11 mouse cellular contexts compared by ENCODE assay signal in the genomic region with DNA sequence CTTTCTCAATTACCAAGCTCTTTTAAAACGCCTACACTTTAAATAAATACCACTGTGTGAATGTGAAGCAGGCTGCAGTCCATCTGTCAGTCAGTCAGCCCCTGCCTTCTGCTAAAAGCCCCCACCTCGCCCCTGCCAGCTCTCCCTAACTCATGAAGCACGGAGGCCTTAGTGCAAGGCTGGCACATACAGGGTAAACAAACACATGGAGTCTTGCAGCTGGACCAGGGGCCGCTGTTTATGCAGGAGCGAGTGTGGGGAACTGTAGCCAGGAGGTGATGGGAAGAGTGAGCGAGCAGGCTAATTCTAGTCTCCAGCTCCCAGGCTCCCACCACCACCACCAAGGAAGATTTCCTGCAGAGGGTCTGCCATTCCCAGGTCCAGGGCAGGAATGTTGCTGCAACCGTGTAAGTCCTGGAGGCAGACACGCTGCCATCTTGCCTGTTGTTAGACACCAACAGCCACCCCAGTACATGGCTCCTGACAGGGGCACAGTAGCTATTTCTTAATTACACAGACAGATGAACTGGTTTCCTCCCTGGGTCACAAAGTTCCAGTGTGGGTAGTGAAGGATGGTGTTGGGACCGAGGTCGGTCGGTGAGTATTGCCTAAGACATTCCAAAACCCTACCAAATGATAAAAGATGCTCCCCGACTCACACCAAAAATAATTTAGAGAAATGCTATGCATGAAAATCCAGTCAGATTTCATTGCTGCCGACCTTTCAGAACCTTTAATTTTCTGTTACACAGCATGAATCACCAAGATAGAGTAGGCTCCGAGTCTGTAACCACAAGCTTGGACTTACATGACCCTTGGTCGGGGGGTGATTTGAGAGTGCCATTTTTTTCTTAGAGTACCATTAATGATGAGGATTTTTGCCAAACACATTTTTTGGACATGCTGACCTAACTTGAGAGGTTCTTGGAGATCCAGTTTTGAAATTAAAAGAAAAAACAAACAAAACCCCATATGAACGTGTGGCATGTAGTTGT. TPM values are rescaled to one million over a fixed set of nuclear protein-coding genes. Genes with fewer than 3 reads are reported as not detected.
DNase-seq lines count a peak whose midpoint lies in the region; ATAC-seq and TF ChIP-seq lines count a peak whose summit lies in the region.
"Had no signal": no experiment of that assay in that cellular context is flagged by ENCODE, and none has a peak within 500 bp of the region (broad histone marks: within the 10 kb centered on the region; RNA-seq: fewer than 3 reads in every experiment).

No protein-coding gene starts in this region.

- peak overlapping the region; percentile 8; the same call in 1 of the 2 replicates for H3K9ac ChIP-seq in kidney, embryonic 16.5 days (replicated peaks; ENCODE audit: low read length)
- peak overlapping the region; percentile 23; the same call in 1 of the 2 replicates for H3K9ac ChIP-seq in embryonic facial prominence, embryonic 14.5 days (ENCODE audit: low read depth, low read length)
- peak overlapping the region; percentile 21; the same call in 1 of the 2 replicates for H3K9ac ChIP-seq in hindbrain, embryonic 14.5 days
- H3K9ac ChIP-seq: stomach, embryonic 15.5 days had no signal

- no peaks in the 10 kb centered on the region for H3K9me3 ChIP-seq in kidney, embryonic 16.5 days (ENCODE audit: low read length)
- H3K9me3 ChIP-seq in embryonic facial prominence, embryonic 14.5 days (ENCODE audit: control insufficient read depth, low read length): no peaks in the 10 kb centered on the region
- H3K9me3 ChIP-seq in hindbrain, embryonic 14.5 days (ENCODE audit: control insufficient read depth, low read length): no peaks in the 10 kb centered on the region
- H3K9me3 ChIP-seq: stomach, embryonic 15.5 days had no signal

- 31% methylated on average over 16 of the region's 16 CpGs for WGBS in kidney, embryonic 16.5 days
- 51% methylated on average over 16 of the region's 16 CpGs for WGBS in kidney, adult 2 months
- WGBS in embryonic facial prominence, embryonic 14.5 days: 36% methylated on average over 16 of the region's 16 CpGs
- 39% methylated on average over 16 of the region's 16 CpGs for WGBS in hindbrain, embryonic 14.5 days

- no peak for TF ChIP-seq CTCF in kidney, adult 2 months (conservative IDR thresholded peaks at IDR 0.05; ENCODE audit: insufficient read depth, insufficient read length, low read depth, low read length)

- H3K27ac ChIP-seq in kidney, embryonic 16.5 days (ENCODE audit: low read length): peak overlapping the region; percentile 20; the same call in 1 of the 2 replicates
- no peak overlapping the region for H3K27ac ChIP-seq in kidney, adult 2 months (ENCODE audit: insufficient read depth, low read depth, low read length)
- peak overlapping the region; percentile 34 for H3K27ac ChIP-seq in embryonic facial prominence, embryonic 14.5 days (replicated peaks; ENCODE audit: low read depth, low read length)
- H3K27ac ChIP-seq in hindbrain, embryonic 14.5 days: peak overlapping the region; percentile 63; the same call in 1 of the 2 replicates
- H3K27ac ChIP-seq: stomach, embryonic 15.5 days had no signal

- TF ChIP-seq POLR2A in kidney, adult 2 months (IDR thresholded peaks at IDR 0.05; ENCODE audit: low read depth, low read length): no peak
- TF ChIP-seq POLR2A in myocyte (IDR thresholded peaks at IDR 0.05; ENCODE audit: insufficient read length, low read depth): no peak

- no peak overlapping the region for H3K4me3 ChIP-seq in kidney, embryonic 16.5 days (ENCODE audit: low read length)
- no peak overlapping the region for H3K4me3 ChIP-seq in kidney, adult 2 months (ENCODE audit: insufficient read depth, low read depth, low read length)
- H3K4me3 ChIP-seq in embryonic facial prominence, embryonic 14.5 days (ENCODE audit: low read depth, low read length): no peak overlapping the region
- H3K4me3 ChIP-seq in hindbrain, embryonic 14.5 days (replicated peaks; ENCODE audit: low read length): no peak overlapping the region
- H3K4me3 ChIP-seq in myocyte: no peak overlapping the region
- H3K4me3 ChIP-seq: stomach, embryonic 15.5 days had no signal

- H3K79me2 ChIP-seq in myocyte (ENCODE audit: control insufficient read depth, insufficient read depth): no peaks in the 10 kb centered on the region

- ATAC-seq in kidney, embryonic 16.5 days (ENCODE audit: low FRiP score, low TSS enrichment): peak; percentile 67
- peak; percentile 46 for ATAC-seq in embryonic facial prominence, embryonic 14.5 days (ENCODE audit: low read depth)
- peak; percentile 22; the same call in 1 of the 2 replicates for ATAC-seq in hindbrain, embryonic 14.5 days (ENCODE audit: low FRiP score)

- no peaks in the 10 kb centered on the region for H3K36me3 ChIP-seq in kidney, embryonic 16.5 days (ENCODE audit: insufficient read depth, low read length)
- H3K36me3 ChIP-seq in kidney, adult 2 months (ENCODE audit: control insufficient read depth, insufficient read depth, low read length): no peaks in the 10 kb centered on the region
- H3K36me3 ChIP-seq in embryonic facial prominence, embryonic 14.5 days (ENCODE audit: control insufficient read depth, insufficient read depth, low read length): no peaks in the 10 kb centered on the region; the same call in none of the 2 replicates
- no peaks in the 10 kb centered on the region for H3K36me3 ChIP-seq in hindbrain, embryonic 14.5 days (replicated peaks; ENCODE audit: control insufficient read depth, insufficient read depth)
- H3K36me3 ChIP-seq in myocyte (ENCODE audit: control insufficient read depth, insufficient read depth): no peaks in the 10 kb centered on the region
- H3K36me3 ChIP-seq: stomach, embryonic 15.5 days had no signal

- no peak overlapping the region for H3ac ChIP-seq in myocyte (ENCODE audit: control insufficient read depth, insufficient read length)

- H3K4me2 ChIP-seq in kidney, embryonic 16.5 days (replicated peaks; ENCODE audit: low read depth, low read length): 0 out of 2 replicates have a peak overlapping the region, but pooled peaks have one; percentile 8
- H3K4me2 ChIP-seq in embryonic facial prominence, embryonic 14.5 days (ENCODE audit: low read depth, low read length): peak overlapping the region; percentile 19
- H3K4me2 ChIP-seq in hindbrain, embryonic 14.5 days (replicated peaks): peak overlapping the region; percentile 22
- H3K4me2 ChIP-seq in myocyte (ENCODE audit: low read depth): peak overlapping the region; percentile 71
- H3K4me2 ChIP-seq: stomach, embryonic 15.5 days had no signal

- DNase-seq in kidney, adult 2 months: no peak
- DNase-seq in embryonic facial prominence, embryonic 14.5 days (ENCODE audit: low spot score): no peak
- DNase-seq in hindbrain, embryonic 14.5 days (ENCODE audit: low spot score): no peak
- DNase-seq in spleen, adult 12 weeks (ENCODE audit: low spot score): no peak
- DNase-seq in thymus, adult 18-20 months: no peak
- DNase-seq in urinary bladder, postnatal 14 days (ENCODE audit: low spot score): no peak
- DNase-seq: cerebellum, postnatal 36 days; kidney, postnatal 10 days had no signal

- H3K4me1 ChIP-seq in kidney, embryonic 16.5 days (ENCODE audit: insufficient read depth, low read length): peaks cover 56% of the 10 kb centered on the region
- 0 out of 2 replicates have a peak, but pooled peaks cover 3% of the 10 kb centered on the region for H3K4me1 ChIP-seq in kidney, adult 2 months (ENCODE audit: control insufficient read depth, insufficient read depth, low read length)
- H3K4me1 ChIP-seq in embryonic facial prominence, embryonic 14.5 days (ENCODE audit: control insufficient read depth, insufficient read depth, low read length): peaks cover 68% of the 10 kb centered on the region
- peaks cover 47% of the 10 kb centered on the region; the same call in 1 of the 2 replicates for H3K4me1 ChIP-seq in hindbrain, embryonic 14.5 days (replicated peaks; ENCODE audit: control insufficient read depth, insufficient read depth, low read length)

- no peaks in the 10 kb centered on the region for H3K27me3 ChIP-seq in kidney, embryonic 16.5 days (ENCODE audit: insufficient read depth, low read length)
- no peaks in the 10 kb centered on the region for H3K27me3 ChIP-seq in kidney, adult 2 months (replicated peaks; ENCODE audit: control insufficient read depth, insufficient read depth, low read length)
- no peaks in the 10 kb centered on the region for H3K27me3 ChIP-seq in embryonic facial prominence, embryonic 14.5 days (replicated peaks; ENCODE audit: control insufficient read depth, insufficient read depth, low read length)
- no peaks in the 10 kb centered on the region for H3K27me3 ChIP-seq in hindbrain, embryonic 14.5 days (ENCODE audit: control insufficient read depth, insufficient read depth, low read length)
- H3K27me3 ChIP-seq in myocyte (ENCODE audit: control insufficient read depth, insufficient read depth, insufficient read length): no peaks in the 10 kb centered on the region
- H3K27me3 ChIP-seq: stomach, embryonic 15.5 days had no signal

TF ChIP-seq in myocyte, 11 proteins besides CTCF, POLR2A, EP300 and RAD21:
- TF ChIP-seq TCF3 (IDR thresholded peaks at IDR 0.05; ENCODE audit: insufficient read length, low read depth) (no peak), MYOD1 (IDR thresholded peaks at IDR 0.05; ENCODE audit: control insufficient read depth in 1 of 3, insufficient read length in 2 of 3, low read depth in 2 of 3) (no peak), E2F4 (IDR thresholded peaks at IDR 0.05; ENCODE audit: insufficient read depth) (no peak), REST (IDR thresholded peaks at IDR 0.05; ENCODE audit: insufficient read depth, insufficient read length) (no peak), TCF12 (IDR thresholded peaks at IDR 0.05; ENCODE audit: insufficient read depth, poor library complexity, severe bottlenecking) (no peak), SRF (IDR thresholded peaks at IDR 0.05; ENCODE audit: control insufficient read depth, insufficient read length, low read depth) (no peak), CEBPB (IDR thresholded peaks at IDR 0.05; ENCODE audit: insufficient read depth, poor library complexity, severe bottlenecking) (no peak), USF1 (IDR thresholded peaks at IDR 0.05; ENCODE audit: low read depth) (no peak)

RNA-seq across cellular contexts. Expression of a gene that starts 20.0 kb away (rescaled TPM):
- 23.2 and 24.0 TPM in 2 replicates for polyA plus RNA-seq in kidney, embryonic 16.5 days (2015; fragmentation: Nextera tagmentation; extraction: Ambion mirVana)
- 8.5 and 8.8 TPM in 2 replicates for polyA plus RNA-seq in kidney, adult 2 months (2012; rRNA removed)
- 34.8 and 43.6 TPM in 2 replicates for polyA plus RNA-seq in embryonic facial prominence, embryonic 14.5 days (2014; fragmentation: Nextera tagmentation; extraction: Ambion mirVana)
- 10.1 and 11.8 TPM in 2 replicates for polyA plus RNA-seq in hindbrain, embryonic 14.5 days (2014; fragmentation: Nextera tagmentation; extraction: Ambion mirVana)
- polyA plus RNA-seq in myocyte (2012; fragmentation: generic; extraction: Trizol): 7.5 TPM

Comparison
In these comparisons a context has a peak if more than half of its experiments do, and no peak if none do; other contexts are left out.
1. H3K4me2 ChIP-seq: peak in every context shown above with its lines; median percentile 71 in myocyte; 22 in hindbrain, embryonic 14.5 days; 19 in embryonic facial prominence, embryonic 14.5 days; 8 in kidney, embryonic 16.5 days.